Mouse (Mus musculus): ENCODE measurements at regions not wholly inside any gene's neighbourhood (a gene's known extent, or its start where the extent isn't known, plus 50 kb on each side); places are given as distances from the start of the nearest gene placed in this dataset.

GRCm38 (mm10) chr2:137981766-137982165 lies 274.6 kb upstream of the Btbd3 start:
- TF ChIP-seq POLR2A (IDR thresholded peaks at IDR 0.05; ENCODE audit: low read depth, low read length) (no peak), CTCF (IDR thresholded peaks at IDR 0.05; ENCODE audit: borderline replicate concordance, insufficient read depth, low read length) (no peak)
- Histone ChIP-seq H3K4me1 (ENCODE audit: control insufficient read depth, insufficient read depth, low read length) (no peaks in the 10 kb centered on the region), H3K4me3 (ENCODE audit: insufficient read depth, low read length) (no peak overlapping the region), H3K27ac (ENCODE audit: insufficient read depth, low read length) (no peak overlapping the region)

- Histone ChIP-seq H3K27ac (ENCODE audit: insufficient read depth, low read length) (no peak overlapping the region), H3K4me1 (ENCODE audit: control insufficient read depth, insufficient read depth, low read length) (peaks cover 2% of the 10 kb centered on the region; the same call in 1 of the 2 replicates), H3K4me3 (ENCODE audit: insufficient read depth, low read length) (no peak overlapping the region)
- TF ChIP-seq POLR2A (IDR thresholded peaks at IDR 0.05; ENCODE audit: low read depth, low read length) = no peak
- no peak for TF ChIP-seq CTCF (IDR thresholded peaks at IDR 0.05; ENCODE audit: borderline replicate concordance, insufficient read depth, low read length)
Measured at GRCm38 (mm10) chr2:137977767-137978166, 278.6 kb upstream of the Btbd3 start.

- Histone ChIP-seq H3K4me1 (ENCODE audit: control insufficient read depth, insufficient read depth, low read length) (peaks cover 2% of the 10 kb centered on the region; the same call in 1 of the 2 replicates), H3K4me3 (ENCODE audit: insufficient read depth, low read length) (no peak overlapping the region), H3K27ac (ENCODE audit: insufficient read depth, low read length) (no peak overlapping the region)
- no peak for TF ChIP-seq POLR2A (IDR thresholded peaks at IDR 0.05; ENCODE audit: low read depth, low read length)
- TF ChIP-seq CTCF (IDR thresholded peaks at IDR 0.05; ENCODE audit: borderline replicate concordance, insufficient read depth, low read length) = no peak
Measured at GRCm38 (mm10) chr2:137974651-137975050, 281.7 kb upstream of the Btbd3 start.

- no peak overlapping the region for H3K27ac ChIP-seq (ENCODE audit: insufficient read depth, low read length)
- no peak for TF ChIP-seq CTCF (IDR thresholded peaks at IDR 0.05; ENCODE audit: borderline replicate concordance, insufficient read depth, low read length)
- TF ChIP-seq POLR2A (IDR thresholded peaks at IDR 0.05; ENCODE audit: low read depth, low read length) = no peak
- H3K4me1 ChIP-seq (ENCODE audit: control insufficient read depth, insufficient read depth, low read length) = no peaks in the 10 kb centered on the region
- no peak overlapping the region for H3K4me3 ChIP-seq (ENCODE audit: insufficient read depth, low read length)
Measured at GRCm38 (mm10) chr2:137969156-137969555, 287.2 kb upstream of the Btbd3 start.

- no peak overlapping the region for H3K4me3 ChIP-seq (ENCODE audit: insufficient read depth, low read length)
- TF ChIP-seq POLR2A (IDR thresholded peaks at IDR 0.05; ENCODE audit: low read depth, low read length) (no peak), CTCF (IDR thresholded peaks at IDR 0.05; ENCODE audit: borderline replicate concordance, insufficient read depth, low read length) (no peak)
- no peaks in the 10 kb centered on the region for H3K4me1 ChIP-seq (ENCODE audit: control insufficient read depth, insufficient read depth, low read length)
- H3K27ac ChIP-seq (ENCODE audit: insufficient read depth, low read length) = no peak overlapping the region
Measured at GRCm38 (mm10) chr2:137966460-137967076, 289.8 kb upstream of the Btbd3 start.

GRCm38 (mm10) chr2:137954830-137955229 lies 301.5 kb upstream of the Btbd3 start:
- H3K4me3 ChIP-seq (ENCODE audit: insufficient read depth, low read length) = no peak overlapping the region
- H3K4me1 ChIP-seq (ENCODE audit: control insufficient read depth, insufficient read depth, low read length) = no peaks in the 10 kb centered on the region
- no peak for TF ChIP-seq CTCF (IDR thresholded peaks at IDR 0.05; ENCODE audit: borderline replicate concordance, insufficient read depth, low read length)
- TF ChIP-seq POLR2A (IDR thresholded peaks at IDR 0.05; ENCODE audit: low read depth, low read length) = no peak
- no peak overlapping the region for H3K27ac ChIP-seq (ENCODE audit: insufficient read depth, low read length)

GRCm38 (mm10) chr2:137953144-137953543 lies 303.2 kb upstream of the Btbd3 start:
- Histone ChIP-seq H3K27ac (ENCODE audit: insufficient read depth, low read length) (no peak overlapping the region), H3K4me3 (ENCODE audit: insufficient read depth, low read length) (no peak overlapping the region), H3K4me1 (ENCODE audit: control insufficient read depth, insufficient read depth, low read length) (no peaks in the 10 kb centered on the region)
- TF ChIP-seq CTCF (IDR thresholded peaks at IDR 0.05; ENCODE audit: borderline replicate concordance, insufficient read depth, low read length) = no peak
- no peak for TF ChIP-seq POLR2A (IDR thresholded peaks at IDR 0.05; ENCODE audit: low read depth, low read length)

- Histone ChIP-seq H3K27ac (ENCODE audit: insufficient read depth, low read length) (no peak overlapping the region), H3K4me1 (ENCODE audit: control insufficient read depth, insufficient read depth, low read length) (no peaks in the 10 kb centered on the region), H3K4me3 (ENCODE audit: insufficient read depth, low read length) (no peak overlapping the region)
- TF ChIP-seq POLR2A (IDR thresholded peaks at IDR 0.05; ENCODE audit: low read depth, low read length) (no peak), CTCF (IDR thresholded peaks at IDR 0.05; ENCODE audit: borderline replicate concordance, insufficient read depth, low read length) (no peak)
Measured at GRCm38 (mm10) chr2:137951942-137952341, 304.4 kb upstream of the Btbd3 start.

GRCm38 (mm10) chr2:137950931-137951330 lies 305.4 kb upstream of the Btbd3 start:
- no peak for TF ChIP-seq CTCF (IDR thresholded peaks at IDR 0.05; ENCODE audit: borderline replicate concordance, insufficient read depth, low read length)
- no peak for TF ChIP-seq POLR2A (IDR thresholded peaks at IDR 0.05; ENCODE audit: low read depth, low read length)
- Histone ChIP-seq H3K4me3 (ENCODE audit: insufficient read depth, low read length) (no peak overlapping the region), H3K4me1 (ENCODE audit: control insufficient read depth, insufficient read depth, low read length) (no peaks in the 10 kb centered on the region), H3K27ac (ENCODE audit: insufficient read depth, low read length) (no peak overlapping the region)

- H3K4me3 ChIP-seq (ENCODE audit: insufficient read depth, low read length) = no peak overlapping the region
- TF ChIP-seq CTCF (IDR thresholded peaks at IDR 0.05; ENCODE audit: borderline replicate concordance, insufficient read depth, low read length) (no peak), POLR2A (IDR thresholded peaks at IDR 0.05; ENCODE audit: low read depth, low read length) (no peak)
- H3K4me1 ChIP-seq (ENCODE audit: control insufficient read depth, insufficient read depth, low read length) = no peaks in the 10 kb centered on the region
- no peak overlapping the region for H3K27ac ChIP-seq (ENCODE audit: insufficient read depth, low read length)
Measured at GRCm38 (mm10) chr2:137942753-137943152, 313.6 kb upstream of the Btbd3 start.

Measured in embryonic fibroblast, embryonic 13.5 days (primary cell).